Mouse (Mus musculus): ENCODE results near the gene Slc38a1.
A peak's percentile ranks its signal among the peaks of the same experiment; 100 is the strongest.
"Not testable (repeated sequence)": the region's sequence is repeated elsewhere in the genome, so short reads cannot be mapped to it uniquely, and the experiment has no call there.

Slc38a1 gene

GRCm38 (mm10) chr15:96657576-96658274, 15.0 kb upstream of the Slc38a1 start:
- no peak for DNase-seq

- DNase-seq: peak; percentile 62 to 64
Observed at GRCm38 (mm10) chr15:96655514-96655913, 12.8 kb upstream of the Slc38a1 start.

- DNase-seq: peak; percentile 72 to 74
Observed at GRCm38 (mm10) chr15:96654714-96655113, 12.0 kb upstream of the Slc38a1 start.

GRCm38 (mm10) chr15:96653011-96653410, 10.3 kb upstream of the Slc38a1 start:
- DNase-seq: no peak

- DNase-seq: no peak
Observed at GRCm38 (mm10) chr15:96652531-96652930, 9.8 kb upstream of the Slc38a1 start.

- no peak for DNase-seq
Observed at GRCm38 (mm10) chr15:96647376-96647775, 4.7 kb upstream of the Slc38a1 start.

GRCm38 (mm10) chr15:96641821-96642435, 785 bp downstream of the Slc38a1 start:
- DNase-seq: peak; percentile 64 to 71

- peak; percentile 79 to 80 for DNase-seq
Observed at GRCm38 (mm10) chr15:96641111-96641820, 1.4 kb downstream of the Slc38a1 start.

- DNase-seq: peak; percentile 82 to 85
Observed at GRCm38 (mm10) chr15:96640291-96640985, 2.3 kb downstream of the Slc38a1 start.

- DNase-seq: no peak
Observed at GRCm38 (mm10) chr15:96639630-96640029, 3.1 kb downstream of the Slc38a1 start.

- DNase-seq: no peak
Observed at GRCm38 (mm10) chr15:96638656-96639055, 4.1 kb downstream of the Slc38a1 start.

- DNase-seq: peak; percentile 74 to 81
Observed at GRCm38 (mm10) chr15:96638173-96638572, 4.5 kb downstream of the Slc38a1 start.

- DNase-seq: no peak
Observed at GRCm38 (mm10) chr15:96634670-96635405, 7.9 kb downstream of the Slc38a1 start.

GRCm38 (mm10) chr15:96632201-96632600, 10.5 kb downstream of the Slc38a1 start:
- no peak for DNase-seq

GRCm38 (mm10) chr15:96631107-96631718, 11.5 kb downstream of the Slc38a1 start:
- peak; percentile 50 for DNase-seq

- no peak for DNase-seq
Observed at GRCm38 (mm10) chr15:96628256-96628655, 14.5 kb downstream of the Slc38a1 start.

- no peak for DNase-seq
Observed at GRCm38 (mm10) chr15:96626871-96627270, 15.8 kb downstream of the Slc38a1 start.

- DNase-seq: not testable (repeated sequence)
Observed at GRCm38 (mm10) chr15:96625012-96625411, 17.7 kb downstream of the Slc38a1 start.

- no peak for DNase-seq
Observed at GRCm38 (mm10) chr15:96622376-96622775, 20.3 kb downstream of the Slc38a1 start.

- DNase-seq: no peak
Observed at GRCm38 (mm10) chr15:96621686-96622085, 21.0 kb downstream of the Slc38a1 start.

GRCm38 (mm10) chr15:96617555-96617954, 25.2 kb downstream of the Slc38a1 start:
- DNase-seq: no peak

- no peak for DNase-seq
Observed at GRCm38 (mm10) chr15:96608671-96609070, 34.0 kb downstream of the Slc38a1 start.

Data from B cell, adult 2 months (primary cell).